Mouse (Mus musculus): ENCODE data around the gene Nrn1l.

DNA sequence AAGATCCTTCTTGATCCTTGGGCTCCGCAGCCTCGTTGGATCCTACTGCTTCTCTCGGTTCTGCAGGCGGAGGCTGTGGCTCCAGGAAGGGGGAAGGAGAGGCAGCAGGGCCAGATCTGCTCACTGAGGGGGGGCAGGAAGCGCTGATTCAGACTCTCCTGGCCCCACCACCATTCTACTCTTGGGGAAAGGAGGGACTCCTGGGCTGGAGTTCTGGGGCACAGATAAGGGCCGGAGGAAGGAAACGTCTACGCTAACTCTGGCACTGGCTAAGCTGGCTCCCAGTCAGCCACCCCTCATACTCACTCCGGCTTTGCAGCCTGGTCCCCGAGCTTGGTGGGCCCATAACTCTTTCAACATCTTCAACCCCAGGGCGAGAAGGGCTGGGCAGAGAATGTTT, 46.7 kb upstream of the Nrn1l start:
- TF ChIP-seq GATA1 (IDR thresholded peaks at IDR 0.05; ENCODE audit: low read length): no peak
- no peak for TF ChIP-seq TAL1 (IDR thresholded peaks at IDR 0.05; ENCODE audit: low read length)

Measured in erythroblast, embryonic 14.5 days (primary cell).